Mouse (Mus musculus) hindlimb bud, embryonic 11.5 days (tissue): ENCODE data around the gene Trim14.

Experiments used
- DNase-seq: peaks from one replicate; pipeline ENCODE4 v3.0.0-alpha.2; 2012; ENCODE audit warnings: low read depth, low spot score; ENCODE audit errors: extremely low spot score

The Trim14 gene

DNA sequence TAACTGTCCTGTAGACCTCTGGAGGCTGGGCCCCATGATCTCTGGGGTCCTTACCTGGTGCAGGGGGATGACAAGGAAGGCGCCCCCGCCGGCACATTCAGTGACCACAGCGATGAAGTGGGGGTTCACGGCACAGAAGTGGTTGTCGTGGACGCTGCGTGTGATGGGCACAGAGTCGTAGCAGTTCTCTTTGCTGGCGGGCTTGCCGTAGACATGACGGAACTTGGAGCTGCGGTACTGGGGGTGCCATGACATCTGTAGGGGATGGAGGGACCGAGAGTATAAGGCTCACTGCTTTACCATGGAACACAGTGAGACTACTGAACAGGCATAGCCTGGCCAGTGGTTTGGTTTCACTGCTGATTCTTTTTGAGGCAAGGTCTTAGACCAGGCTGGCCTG lies 26.9 kb upstream of the Trim14 start:
- DNase-seq = no peak

DNA sequence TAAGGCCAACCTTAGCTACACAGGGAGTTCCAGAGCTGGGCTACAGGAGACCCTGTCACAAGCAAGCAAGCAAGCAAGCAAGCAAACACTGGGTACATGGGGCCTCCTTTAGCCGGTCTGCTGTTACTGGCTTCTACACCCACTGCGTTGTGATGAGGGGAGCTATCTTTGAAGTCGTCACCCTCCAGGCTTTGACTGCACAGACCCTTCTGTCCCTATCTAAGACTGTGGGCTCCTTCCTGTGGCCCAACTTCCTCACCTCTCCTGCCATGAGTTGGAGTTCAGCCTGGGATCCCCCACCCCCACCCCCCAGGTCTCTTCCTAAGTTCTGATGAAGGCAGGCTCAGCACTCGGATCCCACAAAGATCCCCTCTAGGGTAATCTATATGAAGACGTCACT lies 26.1 kb upstream of the Trim14 start:
- no peak for DNase-seq

DNA sequence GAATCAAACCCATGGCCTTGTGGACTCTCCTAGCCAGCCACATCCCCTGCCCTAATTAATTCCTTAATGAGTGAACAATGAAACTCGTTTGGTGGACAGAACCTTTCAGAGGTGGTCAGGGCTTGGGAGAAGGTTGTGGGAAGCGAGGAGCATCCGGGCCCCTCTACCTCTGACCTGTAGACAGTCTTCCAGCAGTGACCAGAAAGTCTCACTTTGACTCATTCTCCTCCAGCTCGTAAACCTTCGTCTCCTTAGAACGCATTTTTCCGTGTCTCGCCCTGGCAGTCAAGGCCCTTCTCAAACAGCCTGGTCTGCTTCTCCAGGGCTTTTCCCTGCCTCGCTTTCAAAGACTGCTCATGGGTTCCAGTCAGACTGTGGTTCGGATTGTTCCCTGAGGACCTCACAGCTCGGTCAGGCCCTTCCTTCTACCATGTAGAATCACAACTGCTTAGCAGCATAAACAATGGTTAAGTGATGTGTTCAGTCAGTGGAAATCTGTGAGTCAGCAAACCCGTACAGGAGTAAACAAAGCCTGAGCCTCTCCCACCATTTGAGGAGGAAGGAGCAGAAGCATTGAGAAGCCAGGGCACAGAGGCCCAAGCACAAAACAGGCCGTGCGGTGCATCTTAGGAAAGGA lies 24.2 kb upstream of the Trim14 start:
- no peak for DNase-seq

DNA sequence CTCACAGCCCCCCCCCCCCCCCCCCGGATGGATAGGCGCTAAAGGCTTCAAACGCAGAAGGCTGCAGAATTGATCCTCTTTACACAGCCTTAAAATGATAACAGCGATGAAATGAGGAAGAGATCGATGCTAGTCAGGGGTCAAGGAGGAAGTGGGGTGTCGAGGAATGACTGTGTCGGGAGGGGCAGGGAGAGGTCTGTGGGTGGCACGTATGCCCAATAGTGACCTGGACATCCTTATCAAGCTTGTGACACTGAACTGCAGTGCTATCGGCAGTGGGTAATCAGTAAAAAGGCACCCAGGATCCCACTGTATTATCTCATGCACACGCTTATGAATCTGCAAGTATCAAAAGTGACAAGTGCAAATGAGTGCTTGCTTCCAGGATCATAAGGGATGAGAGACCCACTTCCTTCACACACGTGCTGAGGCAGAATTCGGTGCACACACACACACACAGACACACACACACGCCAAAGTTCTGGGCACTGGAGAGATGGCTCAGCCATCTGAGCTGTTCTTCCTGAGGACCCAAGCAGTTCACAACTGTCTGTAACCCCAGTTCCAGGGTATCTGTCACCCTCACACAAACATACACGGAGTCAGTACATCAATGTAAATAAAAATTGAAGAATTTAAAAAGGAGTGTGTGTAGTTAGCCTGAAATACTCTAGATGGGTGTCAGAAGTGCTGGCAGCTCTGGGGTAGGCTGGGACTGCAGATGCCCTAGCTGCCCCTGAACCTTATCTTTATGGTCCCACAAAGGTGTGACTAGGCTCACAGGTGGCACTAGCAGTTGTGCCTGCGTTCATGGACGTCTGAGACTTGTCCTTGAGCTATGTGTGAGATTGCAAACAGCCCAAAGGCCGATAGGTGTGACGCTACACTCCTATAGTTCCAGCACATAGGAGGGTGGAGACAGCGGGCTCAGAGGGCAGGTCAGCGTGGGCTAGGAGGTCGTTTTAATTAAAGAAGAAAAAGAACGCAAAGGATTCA lies 23.0 kb upstream of the Trim14 start:
- no peak for DNase-seq

DNA sequence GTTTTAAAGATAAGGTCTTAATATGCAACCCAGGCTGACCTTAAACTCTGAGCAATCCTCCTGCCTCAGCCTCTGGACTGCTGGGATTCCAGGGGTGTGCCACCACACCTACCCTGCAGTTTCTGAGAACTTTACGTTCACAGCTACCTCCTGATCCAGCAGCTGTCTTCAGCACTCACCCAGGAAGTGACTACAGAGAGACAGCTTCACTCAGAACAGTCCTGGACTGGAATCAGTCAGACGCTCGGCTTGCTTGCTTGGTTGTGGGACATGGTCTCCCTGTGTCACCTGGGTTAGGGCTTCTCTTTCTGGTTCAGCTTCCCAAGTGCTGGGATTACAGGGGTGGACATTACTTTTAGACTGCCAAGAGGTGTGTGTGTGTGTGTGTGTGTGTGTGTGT lies 21.0 kb upstream of the Trim14 start:
- DNase-seq = no peak

DNA sequence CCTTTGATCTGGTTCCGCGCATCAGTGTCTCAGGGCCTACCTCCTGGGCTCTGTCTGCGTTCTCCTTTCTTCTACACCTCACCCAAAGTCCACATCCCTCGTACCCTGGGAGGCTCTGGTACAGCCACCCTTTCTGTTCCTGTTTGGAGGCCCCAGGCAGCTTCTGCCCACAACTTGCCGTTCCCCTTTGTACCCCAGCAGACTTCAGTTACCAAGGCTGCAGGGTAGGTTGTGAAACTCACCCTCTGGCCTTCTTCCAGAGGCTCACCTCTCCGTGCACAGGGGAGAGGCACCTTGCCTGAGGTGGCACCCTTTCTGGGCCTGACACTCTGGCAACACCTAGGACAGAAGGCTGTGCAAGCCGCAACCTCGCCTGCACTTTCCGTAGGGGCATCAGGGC lies 19.8 kb upstream of the Trim14 start:
- no peak for DNase-seq

DNA sequence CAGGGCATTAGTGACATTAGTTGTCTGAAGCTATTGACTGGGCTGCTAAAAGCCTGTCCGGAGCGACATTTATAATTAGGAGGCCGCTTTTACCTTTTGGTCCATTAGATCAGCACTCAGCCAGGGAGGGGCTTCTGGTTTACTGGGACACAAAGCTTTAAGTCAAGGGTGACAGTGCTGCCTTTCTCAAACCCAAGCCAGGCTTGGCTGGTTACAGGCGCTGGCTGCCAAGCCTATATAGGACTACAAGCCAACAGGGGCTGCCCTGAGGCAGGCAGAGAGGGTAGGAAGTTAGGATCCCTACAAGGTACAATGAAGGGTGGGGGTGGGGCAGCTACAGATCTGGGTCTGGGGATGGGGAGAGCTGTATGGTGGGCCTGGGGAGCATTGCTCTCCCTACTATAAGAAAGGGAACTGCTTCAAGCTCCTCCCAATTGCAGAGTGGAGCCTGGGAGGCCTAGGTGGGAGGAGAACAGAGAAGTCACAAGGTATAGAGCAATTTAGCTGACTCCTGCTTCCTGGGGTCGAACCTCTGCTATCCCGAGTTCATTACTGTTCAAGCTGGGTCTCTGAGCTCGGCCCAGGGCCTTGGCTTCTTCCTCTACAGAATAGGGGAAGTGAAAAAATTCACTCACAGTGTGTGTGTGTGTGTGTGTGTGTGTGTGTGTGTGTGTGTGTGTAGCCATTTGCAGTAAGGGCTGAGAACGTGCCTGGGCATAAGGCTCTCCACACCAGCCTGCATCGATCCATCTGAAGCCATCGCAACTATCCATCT lies 18.5 kb upstream of the Trim14 start:
- DNase-seq = no peak

DNA sequence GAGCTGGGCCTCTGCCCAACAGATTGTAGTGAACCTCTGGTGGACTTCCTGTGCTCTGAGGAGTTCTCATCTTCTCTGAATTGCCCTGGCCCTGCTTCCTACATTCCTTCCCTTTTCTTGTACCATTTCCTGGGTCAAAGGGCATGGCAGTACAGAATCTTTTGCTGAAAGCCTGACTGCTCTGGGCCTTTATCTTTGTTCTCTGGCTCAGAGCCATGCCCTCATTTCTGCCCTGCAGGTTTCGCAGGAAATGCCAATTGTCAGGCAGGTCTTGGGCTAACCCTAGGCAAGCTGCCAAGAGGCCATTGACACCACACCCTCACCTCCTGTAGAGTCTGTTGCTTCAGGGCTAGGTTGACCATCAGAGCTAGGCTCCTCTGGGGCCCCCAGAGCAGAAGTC lies 17.9 kb upstream of the Trim14 start:
- DNase-seq = no peak

DNA sequence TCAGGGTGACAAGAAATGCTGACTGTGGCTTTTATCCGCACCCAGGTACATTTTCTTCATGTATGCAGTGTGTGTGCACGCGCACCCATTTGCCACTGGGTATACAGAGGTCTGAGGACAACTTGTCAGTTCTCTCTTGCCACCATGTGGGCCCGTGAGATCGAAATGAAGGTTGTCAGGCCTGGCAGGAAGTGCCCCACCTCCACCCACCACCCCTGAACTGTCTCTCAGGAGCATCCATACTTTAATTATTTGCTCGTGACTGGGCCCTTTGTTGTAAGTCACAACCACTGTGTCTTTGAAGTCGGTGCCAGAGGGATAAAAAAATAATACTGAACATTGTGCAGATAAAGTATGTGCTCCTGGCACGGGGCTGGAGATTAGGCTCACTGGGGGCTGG lies 14.5 kb upstream of the Trim14 start:
- DNase-seq = no peak

- DNase-seq = no peak
These were observed 14.0 kb upstream of the Trim14 start for GRCm38 (mm10) chr4:46549979-46550378.

DNA sequence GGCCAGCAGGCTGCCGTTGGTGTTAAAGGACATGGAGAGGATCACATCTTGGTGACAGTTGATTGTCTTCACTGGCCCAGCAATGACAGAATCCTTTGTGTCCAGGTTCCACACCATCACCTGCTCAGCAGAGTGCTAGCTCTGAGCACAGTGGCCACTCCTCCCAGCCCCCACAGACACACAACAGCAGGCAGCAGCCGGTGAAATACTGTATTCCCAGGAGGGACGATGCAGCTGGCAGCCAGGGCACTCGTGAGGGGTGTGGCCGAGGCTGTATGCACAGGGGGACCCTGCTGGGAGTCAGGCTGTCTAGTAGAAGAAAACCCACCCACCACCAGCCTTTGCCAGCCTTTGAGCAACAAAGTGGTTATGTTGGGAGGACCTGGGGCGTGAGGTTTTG lies 10.8 kb upstream of the Trim14 start:
- no peak for DNase-seq

- no peak for DNase-seq
These were observed 9.6 kb upstream of the Trim14 start for GRCm38 (mm10) chr4:46545498-46545897.

GRCm38 (mm10) chr4:46544313-46544712 lies 8.4 kb upstream of the Trim14 start:
- DNase-seq = no peak

- no peak for DNase-seq
These were observed 7.6 kb upstream of the Trim14 start for GRCm38 (mm10) chr4:46543366-46544050.

GRCm38 (mm10) chr4:46541707-46542106 lies 5.8 kb upstream of the Trim14 start:
- no peak for DNase-seq

DNA sequence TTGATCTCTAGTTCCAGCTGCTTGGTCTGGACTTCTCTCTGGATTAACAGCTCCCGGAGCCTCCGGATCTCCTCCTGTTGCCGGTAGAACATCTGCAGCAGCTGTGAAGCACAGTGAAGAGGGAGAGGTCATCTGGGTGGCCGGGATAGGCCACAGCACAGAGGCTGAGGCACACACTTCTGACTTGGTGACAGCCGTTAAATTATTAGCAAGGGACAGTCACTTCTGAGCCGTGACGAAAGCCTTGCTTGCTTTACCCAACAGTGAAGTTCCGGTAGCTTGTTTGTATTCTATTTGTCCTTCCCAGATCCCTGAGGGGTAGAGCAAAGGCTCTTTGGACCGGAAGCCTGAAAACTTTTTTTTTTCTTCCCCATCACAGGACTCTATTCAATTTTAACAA lies 3.2 kb upstream of the Trim14 start:
- no peak for DNase-seq

DNA sequence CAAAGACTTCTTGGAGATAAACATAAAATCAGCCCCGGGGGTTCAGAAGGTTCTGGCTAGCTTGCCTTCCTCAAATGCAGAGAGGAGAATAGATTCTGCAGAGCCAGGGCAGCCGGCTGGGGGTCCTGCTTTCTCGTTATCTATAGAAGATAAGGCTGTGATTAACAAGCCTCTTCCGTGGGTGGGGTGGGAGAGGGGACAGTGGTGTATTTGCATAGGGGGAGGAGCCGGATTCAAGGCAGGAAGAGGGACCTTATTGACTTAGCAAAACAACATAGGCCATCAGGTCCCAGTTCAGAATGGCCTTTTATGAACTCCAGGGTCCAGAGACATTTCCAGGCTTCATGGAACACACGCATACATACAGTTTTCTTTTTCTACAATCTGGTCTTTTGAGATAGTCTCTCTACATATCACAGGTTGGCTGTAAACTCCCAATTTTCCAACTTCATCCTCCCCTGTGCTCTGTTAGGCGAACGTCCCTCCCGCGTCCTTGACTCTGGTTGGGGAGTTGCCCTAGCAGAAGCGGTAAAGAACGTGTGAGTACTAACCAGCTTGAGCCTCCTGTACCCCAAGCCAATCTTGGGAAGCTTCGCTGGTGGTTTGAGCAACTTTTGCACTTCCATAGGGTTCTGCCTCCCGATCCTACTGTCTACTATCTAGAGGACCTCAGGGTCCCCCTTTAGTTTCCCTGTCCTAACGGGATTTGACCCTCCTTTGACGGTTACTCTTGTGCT lies 679 bp downstream of the Trim14 start:
- DNase-seq = no peak

DNA sequence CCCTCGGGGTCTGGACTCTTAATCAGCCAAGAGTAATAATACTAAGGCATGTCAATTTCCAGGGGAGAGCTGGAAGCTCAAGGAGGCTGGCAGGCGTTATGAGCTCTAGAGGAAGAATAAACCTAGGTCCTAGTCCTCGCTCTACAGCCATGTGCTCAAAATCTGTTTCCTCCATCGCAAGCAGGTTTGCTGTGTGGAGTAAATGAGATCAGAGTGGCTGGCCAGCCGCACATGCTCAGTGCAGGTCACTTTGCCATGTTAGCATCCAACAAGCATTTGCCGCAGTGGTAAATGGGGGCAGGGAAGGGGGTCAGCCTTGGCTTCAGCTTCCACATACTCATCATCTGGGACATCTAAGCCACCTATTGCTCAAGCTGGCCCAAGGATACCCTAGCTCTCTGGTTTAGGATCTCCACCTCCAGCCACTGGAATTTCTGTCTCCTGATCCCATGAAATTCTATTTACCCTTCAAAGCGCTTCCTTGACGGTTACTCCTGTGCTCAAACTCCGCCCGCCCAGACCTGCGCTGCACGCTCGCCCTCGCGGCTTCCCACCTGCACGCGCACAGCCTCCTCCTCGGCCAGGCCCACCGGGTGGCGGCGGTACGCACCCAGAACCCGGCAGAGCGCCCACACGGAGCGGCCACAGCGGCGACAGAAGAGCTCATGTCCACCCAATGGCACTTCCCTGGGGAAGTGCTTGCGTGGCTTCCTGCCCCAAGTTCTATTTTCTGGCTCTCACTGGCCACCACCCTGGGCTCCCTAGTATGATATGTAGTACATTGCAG lies 1.8 kb downstream of the Trim14 start:
- DNase-seq = no peak

DNA sequence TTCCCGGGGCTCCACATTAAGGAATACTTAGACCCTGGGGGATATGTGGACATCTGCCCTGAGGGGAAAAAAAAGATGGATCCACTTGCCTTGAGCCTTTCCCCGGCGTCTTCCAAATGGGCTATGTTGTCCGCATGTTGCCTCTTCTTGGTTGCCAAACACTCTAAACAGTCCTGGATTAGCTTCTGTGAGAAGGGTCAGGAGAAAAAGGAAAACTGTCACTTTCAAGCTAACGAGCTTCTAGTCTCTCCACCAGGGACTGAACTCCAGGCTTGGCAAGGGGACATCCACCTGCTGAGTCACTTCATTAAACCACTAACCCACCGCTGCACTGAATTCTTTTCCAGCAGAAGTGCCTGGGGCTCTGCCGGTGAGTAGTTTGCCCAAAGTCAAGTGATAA lies 3.0 kb downstream of the Trim14 start:
- DNase-seq = no peak

DNA sequence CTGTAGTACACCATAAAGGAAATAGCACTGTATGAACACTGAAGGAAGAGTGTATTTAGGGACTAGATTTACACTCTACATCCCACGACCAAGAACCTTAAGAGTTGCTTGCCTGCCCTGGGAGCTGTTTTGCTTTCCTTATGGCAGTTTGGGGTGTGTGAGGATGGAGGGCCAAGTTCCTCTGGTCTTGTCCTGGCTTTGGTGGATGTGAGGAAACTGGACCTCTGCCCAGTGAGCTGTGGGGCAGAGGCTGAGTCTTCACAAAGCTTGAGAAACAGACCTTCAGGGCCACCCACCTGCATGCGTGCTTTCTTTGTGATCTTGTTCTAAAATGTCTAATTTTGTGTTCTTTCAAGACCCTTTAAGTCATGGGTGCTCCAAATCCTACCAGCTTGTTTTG lies 3.4 kb downstream of the Trim14 start:
- no peak for DNase-seq
